Mouse (Mus musculus) spleen, adult 2 months (tissue): Measurements from ENCODE around the gene Hoxb5.

Experiments
- CTCF ChIP-seq: fragments of 200-500 bp; IDR thresholded peaks from 2 replicates; pipeline ENCODE4 v1.5.1; 2011; ENCODE audit warnings: mild to moderate bottlenecking, inconsistent platforms; ENCODE audit not compliant: insufficient read depth, insufficient read length, insufficient replicate concordance; ENCODE audit errors: extremely low read depth
- POLR2A ChIP-seq: fragments of 200-500 bp; IDR thresholded peaks from 2 replicates; pipeline ENCODE4 v1.6.1; 2011; ENCODE audit warnings: low read depth, low read length, inconsistent platforms

DNA sequence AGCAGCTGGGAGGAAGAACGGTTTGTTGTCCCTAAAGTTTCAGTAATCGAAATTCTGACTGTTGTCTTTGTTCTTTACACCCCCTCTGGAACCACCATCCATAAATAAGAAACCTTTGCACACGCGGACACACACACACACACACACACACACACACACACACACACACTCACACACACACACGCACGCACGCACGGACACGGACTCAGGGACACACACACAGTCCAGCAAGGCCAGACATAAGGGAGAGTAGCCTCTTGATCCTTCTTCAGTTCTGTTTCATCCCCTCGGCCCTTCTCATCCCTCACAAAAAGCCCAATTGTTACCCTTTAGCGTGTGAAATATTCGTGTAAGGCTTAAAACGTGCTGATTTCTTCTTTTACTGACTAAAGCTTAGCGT is 24.8 kb upstream of the Hoxb5 start:
- no peak for TF ChIP-seq POLR2A
- TF ChIP-seq CTCF: no peak
